Mouse (Mus musculus) sigmoid colon, adult 10 weeks (tissue): ENCODE measurements around the gene Ces3b. TPM values are rescaled to one million over a fixed set of nuclear protein-coding genes. Genes with fewer than 3 reads are reported as not detected.

Experiments
- polyA plus RNA-seq: library from polyadenylated mRNA; stranded (reverse); fragments of 350-450 nt; fragmentation: Illumina TruSeq; extraction: RNeasy Lipid Tissue Mini Kit (QIAGEN cat#74804); gene quantifications from one replicate; pipeline ENCODE4 v1.2.3, GENCODE M21; 2014; ENCODE audit warnings: low read depth, low replicate concordance

The Ces3b gene
- polyA plus RNA-seq, result not detected

GRCm38 (mm10) chr8:105083449-105084050, at the start of gene Ces3b:
Gene Ces3b (plus strand): TSS chr8:105083753.

GRCm38 (mm10) chr8:105048371-105048854, 35.1 kb upstream of the Ces3b start, which contains the start of gene Ces3a:
Gene Ces3a (plus strand): TSS chr8:105048601.

GRCm38 (mm10) chr8:105131509-105131908, 48.0 kb downstream of the Ces3b start, which contains the start of gene Ces4a:
Gene Ces4a (plus strand): TSS chr8:105131800.

Other genes with a start within 250 kb of the Ces3b start
- gene Ces2c, start 236.7 kb upstream of the Ces3b start, polyA plus RNA-seq, result 458 TPM
- 124 TPM for gene Ces2e, start 157.5 kb upstream of the Ces3b start, polyA plus RNA-seq
- 0.91 TPM for gene Ces2f, start 136.4 kb upstream of the Ces3b start, polyA plus RNA-seq
- gene Ces2g, start 122.0 kb upstream of the Ces3b start, polyA plus RNA-seq, result 32.2 TPM
- gene Ces2h, start 82.9 kb upstream of the Ces3b start, polyA plus RNA-seq, result 0.41 TPM
- 0.76 TPM for gene Ces3a, start 35.2 kb upstream of the Ces3b start, polyA plus RNA-seq
- gene Ces4a, start 48.0 kb downstream of the Ces3b start, polyA plus RNA-seq, result not detected
- 162 TPM for gene Cbfb, start 86.9 kb downstream of the Ces3b start, polyA plus RNA-seq
- gene D230025D16Rik, start 141.4 kb downstream of the Ces3b start, polyA plus RNA-seq, result 30.6 TPM
- gene B3gnt9, start 171.4 kb downstream of the Ces3b start, polyA plus RNA-seq, result 3.5 TPM
- gene Tradd, start 180.9 kb downstream of the Ces3b start, polyA plus RNA-seq, result 5.3 TPM
- gene Fbxl8, start 180.9 kb downstream of the Ces3b start, polyA plus RNA-seq, result 0.28 TPM
- not detected for gene Hsf4, start 186.0 kb downstream of the Ces3b start, polyA plus RNA-seq
- gene Nol3, start 192.4 kb downstream of the Ces3b start, polyA plus RNA-seq, result 0.50 TPM
- gene 4931428F04Rik, start 206.1 kb downstream of the Ces3b start, polyA plus RNA-seq, result 1.3 TPM
- gene Exoc3l, start 212.3 kb downstream of the Ces3b start, polyA plus RNA-seq, result not detected
- 9.1 TPM for gene E2f4, start 213.9 kb downstream of the Ces3b start, polyA plus RNA-seq
- gene Elmo3, start 221.8 kb downstream of the Ces3b start, polyA plus RNA-seq, result 6.4 TPM
- gene Lrrc29, start 242.5 kb downstream of the Ces3b start, polyA plus RNA-seq, result 0.13 TPM
- 10.0 TPM for gene Tmem208, start 242.6 kb downstream of the Ces3b start, polyA plus RNA-seq